Mouse (Mus musculus) CH12.LX (cell line): ENCODE measurements around the gene Nexn.

Experiments used
- BHLHE40 ChIP-seq: IDR thresholded peaks from 2 replicates; pipeline ENCODE4 v1.6.1; 2011; ENCODE audit warnings: mild to moderate bottlenecking, low read depth, low read length, improper control_type of control experiment
- CTCF ChIP-seq, 2 experiments: IDR thresholded peaks in 1 of 2; conservative IDR thresholded peaks in 1 of 2; 2 replicates each; pipeline ENCODE4 v1.5.1; 2011 to 2012; ENCODE audit warnings: low read depth in 2 of 2, low read length in 2 of 2, improper control_type of control experiment in 1 of 2, inconsistent platforms in 1 of 2, mild to moderate bottlenecking in 1 of 2, moderate library complexity in 1 of 2
- E2F4 ChIP-seq: IDR thresholded peaks from 2 replicates; pipeline ENCODE4 v1.6.1; 2011; ENCODE audit warnings: low read depth, low read length, improper control_type of control experiment; ENCODE audit not compliant: insufficient replicate concordance
- ELF1 ChIP-seq: IDR thresholded peaks from 2 replicates; pipeline ENCODE4 v1.6.1; 2014; ENCODE audit warnings: low read depth, mild to moderate bottlenecking, inconsistent platforms, low read length, improper control_type of control experiment
- EP300 ChIP-seq: IDR thresholded peaks from 2 replicates; pipeline ENCODE4 v1.6.1; 2011; ENCODE audit warnings: low read length, improper control_type of control experiment
- HCFC1 ChIP-seq: IDR thresholded peaks from 2 replicates; pipeline ENCODE4 v1.6.1; 2012; ENCODE audit warnings: low read depth, mild to moderate bottlenecking, inconsistent platforms, low read length, improper control_type of control experiment
- IRF4 ChIP-seq: IDR thresholded peaks from 2 replicates; pipeline ENCODE4 v1.6.1; 2014; ENCODE audit warnings: low read depth, mild to moderate bottlenecking, inconsistent platforms, low read length, improper control_type of control experiment
- MAFK ChIP-seq: IDR thresholded peaks from 2 replicates; pipeline ENCODE4 v1.6.1; 2011; ENCODE audit warnings: low read length, improper control_type of control experiment; ENCODE audit not compliant: insufficient replicate concordance
- MEF2A ChIP-seq: IDR thresholded peaks from 2 replicates; pipeline ENCODE4 v1.6.1; 2014; ENCODE audit warnings: low read depth, mild to moderate bottlenecking, inconsistent platforms, low read length, improper control_type of control experiment, borderline replicate concordance
- MXI1 ChIP-seq: IDR thresholded peaks from 2 replicates; pipeline ENCODE4 v1.6.1; 2011; ENCODE audit warnings: mild to moderate bottlenecking, low read depth, low read length, improper control_type of control experiment
- POLR2A ChIP-seq: IDR thresholded peaks from 2 replicates; pipeline ENCODE4 v1.6.1; 2011; ENCODE audit warnings: low read depth, mild to moderate bottlenecking, improper control_type of control experiment, low read length
- POLR2AphosphoS2 ChIP-seq: IDR thresholded peaks from 2 replicates; pipeline ENCODE4 v1.6.1; 2011; ENCODE audit warnings: low read depth, low read length, improper control_type of control experiment
- USF1 ChIP-seq: IDR thresholded peaks from 2 replicates; pipeline ENCODE4 v1.6.1; 2014; ENCODE audit warnings: low read depth, mild to moderate bottlenecking, inconsistent platforms, low read length, improper control_type of control experiment
- ZC3H11A ChIP-seq: IDR thresholded peaks from 2 replicates; pipeline ENCODE4 v1.6.1; 2012; ENCODE audit warnings: low read depth, mild to moderate bottlenecking, inconsistent platforms, low read length, improper control_type of control experiment

GRCm38 (mm10) chr3:152203996-152204395 is 62.2 kb downstream of the Nexn start:
- no peak for TF ChIP-seq EP300
- no peak for TF ChIP-seq ZC3H11A
- no peak for TF ChIP-seq HCFC1
- no peak for TF ChIP-seq POLR2AphosphoS2
- no peak for TF ChIP-seq CTCF (conservative IDR thresholded peaks at IDR 0.05 in 1 of 2, IDR thresholded peaks at IDR 0.05 in 1 of 2; ENCODE audit: low read depth in 2 of 2, low read length in 2 of 2)
- no peak for TF ChIP-seq MXI1
- TF ChIP-seq POLR2A, result no peak
- no peak for TF ChIP-seq ELF1
- no peak for TF ChIP-seq E2F4
- no peak for TF ChIP-seq BHLHE40
- TF ChIP-seq MEF2A, result no peak
- TF ChIP-seq IRF4, result no peak
- TF ChIP-seq USF1, result no peak
- TF ChIP-seq MAFK, result no peak
